Mouse (Mus musculus) bone marrow macrophage, adult 2 months (primary cell): Measurements from ENCODE around the gene Tet1.

Experiments used
- CTCF ChIP-seq: IDR thresholded peaks from 2 replicates; pipeline ENCODE4 v1.5.1; 2012; ENCODE audit warnings: low read depth, mild to moderate bottlenecking, low read length, moderate library complexity
- POLR2A ChIP-seq: IDR thresholded peaks from 2 replicates; pipeline ENCODE4 v1.6.1; 2012; ENCODE audit warnings: mild to moderate bottlenecking, low read depth, low read length, borderline replicate concordance

DNA sequence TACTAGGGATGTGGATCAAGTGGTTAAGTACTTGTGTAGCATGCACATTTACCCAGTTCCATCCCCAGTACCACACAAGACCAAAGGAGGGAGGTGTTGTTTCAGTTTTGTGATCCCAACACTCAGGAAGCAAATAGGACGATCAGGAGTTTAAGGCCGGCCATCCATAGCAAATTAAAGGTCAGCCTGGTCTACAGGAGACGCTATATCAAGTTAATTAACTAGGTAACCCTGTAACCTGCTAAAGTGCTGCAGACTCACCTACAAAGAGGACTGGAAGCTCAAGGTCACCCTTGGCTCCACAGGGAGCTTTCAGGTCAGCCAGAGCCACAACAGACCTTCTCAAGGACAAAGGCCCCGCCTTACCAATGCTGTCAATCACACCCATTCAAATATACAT lies 12.0 kb downstream of the Tet1 start:
- TF ChIP-seq POLR2A (no peak), CTCF (no peak)
